8 mouse cellular contexts compared by ENCODE assay signal in genomic region chr2:35906174-35906798, GRCm38 (mm10).
DNase-seq lines count a peak whose midpoint lies in the region; ATAC-seq and TF ChIP-seq lines count a peak whose summit lies in the region.

No protein-coding gene starts in this region.

- no peak overlapping the region for H3K9ac ChIP-seq in MEL (ENCODE audit: control insufficient read depth, low read depth, low read length, poor library complexity, severe bottlenecking)
- no peak overlapping the region for H3K9ac ChIP-seq in forebrain, embryonic 13.5 days
- no peak overlapping the region for H3K9ac ChIP-seq in liver, embryonic 14.5 days (replicated peaks)
- H3K9ac ChIP-seq in neural tube, embryonic 13.5 days: no peak overlapping the region

- no peak for TF ChIP-seq POLR2A in MEL (IDR thresholded peaks at IDR 0.05; ENCODE audit: control insufficient read depth in 1 of 2, insufficient read depth in 1 of 2, low read depth in 1 of 2, low read length in 2 of 2, poor library complexity in 1 of 2)

- 22% methylated on average over 11 of the region's 11 CpGs for WGBS in forebrain, embryonic 13.5 days
- WGBS in liver, embryonic 14.5 days (ENCODE audit: insufficient replicate concordance): 12% methylated on average over 11 of the region's 11 CpGs
- 20% methylated on average over 11 of the region's 11 CpGs for WGBS in neural tube, embryonic 13.5 days

- intact Hi-C loops in heart, postnatal 10 days (cut with DNase I): loop anchor here (1.0 to 5.0 kb wide), 3 partner anchors 179 to 362 kb away; no protein-coding TSS in a partner anchor

- no peaks in the 10 kb centered on the region for H3K9me3 ChIP-seq in MEL (replicated peaks; ENCODE audit: insufficient read depth, low read length)
- H3K9me3 ChIP-seq in forebrain, embryonic 13.5 days (replicated peaks): no peaks in the 10 kb centered on the region; the same call in 1 of the 2 replicates
- H3K9me3 ChIP-seq in liver, embryonic 14.5 days (ENCODE audit: control insufficient read depth, low read length): no peaks in the 10 kb centered on the region
- no peaks in the 10 kb centered on the region for H3K9me3 ChIP-seq in neural tube, embryonic 13.5 days

- no peak overlapping the region for H3K27ac ChIP-seq in MEL (ENCODE audit: control insufficient read depth, low read depth, low read length)
- no peak overlapping the region for H3K27ac ChIP-seq in forebrain, embryonic 13.5 days
- no peak overlapping the region for H3K27ac ChIP-seq in liver, embryonic 14.5 days
- no peak overlapping the region; the same call in 1 of the 2 replicates for H3K27ac ChIP-seq in neural tube, embryonic 13.5 days (replicated peaks)

- peak; percentile 77 for DNase-seq in MEL (ENCODE audit: low read depth, low spot score)
- DNase-seq in heart, postnatal 10 days: peak; percentile 84 to 85
- DNase-seq in kidney, postnatal 25 days: peak; percentile 60 to 66
- peak; percentile 27 to 30 (median 28) for DNase-seq in liver, embryonic 14.5 days (ENCODE audit: low read depth in 3 of 3, low spot score in 3 of 3)
- DNase-seq in thymus, postnatal 0 days (ENCODE audit: low spot score): peak; percentile 75

- peak; percentile 70 for ATAC-seq in cerebellum, adult (ENCODE audit: insufficient number of reproducible peaks, low FRiP score, low TSS enrichment)
- ATAC-seq in forebrain, embryonic 13.5 days: peak; percentile 79
- ATAC-seq in liver, embryonic 14.5 days (ENCODE audit: insufficient read depth): no peak
- peak; percentile 73; the same call in 1 of the 2 replicates for ATAC-seq in neural tube, embryonic 13.5 days (ENCODE audit: low read depth)

- no peaks in the 10 kb centered on the region for H3K79me2 ChIP-seq in MEL (ENCODE audit: control insufficient read depth, insufficient read depth, low read length, poor library complexity)

- no peak overlapping the region for H3K4me2 ChIP-seq in forebrain, embryonic 13.5 days
- no peak overlapping the region for H3K4me2 ChIP-seq in liver, embryonic 14.5 days (ENCODE audit: low read depth)
- H3K4me2 ChIP-seq in neural tube, embryonic 13.5 days: no peak overlapping the region

- TF ChIP-seq CTCF in MEL (IDR thresholded peaks at IDR 0.05 in 2 of 3, conservative IDR thresholded peaks at IDR 0.05 in 1 of 3; ENCODE audit: control insufficient read depth in 1 of 3, insufficient read depth in 1 of 3, low read depth in 2 of 3, low read length in 3 of 3, poor library complexity in 1 of 3, severe bottlenecking in 1 of 3): peak; percentile 59 to 94 (median 80)
- peak; percentile 73 for TF ChIP-seq CTCF in liver, embryonic 14.5 days (IDR thresholded peaks at IDR 0.05; ENCODE audit: low read depth)

- H3K36me3 ChIP-seq in MEL (ENCODE audit: control insufficient read depth in 1 of 2, insufficient read depth in 2 of 2, low read length in 2 of 2): peaks cover 0 to 2% of the 10 kb centered on the region in 2 experiments; a peak in 1 of 4 replicates
- no peaks in the 10 kb centered on the region for H3K36me3 ChIP-seq in forebrain, embryonic 13.5 days (ENCODE audit: poor library complexity, severe bottlenecking)
- no peaks in the 10 kb centered on the region for H3K36me3 ChIP-seq in liver, embryonic 14.5 days (replicated peaks; ENCODE audit: control insufficient read depth, insufficient read depth, low read depth)
- no peaks in the 10 kb centered on the region for H3K36me3 ChIP-seq in neural tube, embryonic 13.5 days

- H3K4me1 ChIP-seq in MEL (ENCODE audit: control insufficient read depth in 1 of 2, insufficient read depth in 2 of 2, low read length in 2 of 2): 0 out of 4 replicates have a peak, but pooled peaks cover 0 to under 1% of the 10 kb centered on the region in 2 experiments
- H3K4me1 ChIP-seq in forebrain, embryonic 13.5 days: no peaks in the 10 kb centered on the region
- H3K4me1 ChIP-seq in liver, embryonic 14.5 days (replicated peaks; ENCODE audit: control insufficient read depth in 2 of 2, insufficient read depth in 2 of 2, low read length in 1 of 2): no peaks in the 10 kb centered on the region
- peaks cover 4% of the 10 kb centered on the region; the same call in 1 of the 2 replicates for H3K4me1 ChIP-seq in neural tube, embryonic 13.5 days (replicated peaks)

- H3K4me3 ChIP-seq in MEL (ENCODE audit: control insufficient read depth in 1 of 2, insufficient read depth in 1 of 2, low read depth in 2 of 2, low read length in 2 of 2): no peak overlapping the region
- no peak overlapping the region for H3K4me3 ChIP-seq in forebrain, embryonic 13.5 days
- H3K4me3 ChIP-seq in liver, embryonic 14.5 days (ENCODE audit: insufficient read depth in 1 of 2, low read depth in 2 of 2, low read length in 2 of 2): no peak overlapping the region
- H3K4me3 ChIP-seq in neural tube, embryonic 13.5 days: no peak overlapping the region

- peak; percentile 98 for TF ChIP-seq RAD21 in MEL (IDR thresholded peaks at IDR 0.05; ENCODE audit: low read depth, low read length)

- no peaks in the 10 kb centered on the region for H3K27me3 ChIP-seq in MEL (ENCODE audit: control insufficient read depth in 1 of 2, insufficient read depth in 2 of 2, low read length in 2 of 2)
- no peaks in the 10 kb centered on the region for H3K27me3 ChIP-seq in forebrain, embryonic 13.5 days
- H3K27me3 ChIP-seq in liver, embryonic 14.5 days (ENCODE audit: control insufficient read depth, insufficient read depth, low read length): no peaks in the 10 kb centered on the region
- no peaks in the 10 kb centered on the region for H3K27me3 ChIP-seq in neural tube, embryonic 13.5 days

- TF ChIP-seq EP300 in MEL (IDR thresholded peaks at IDR 0.05; ENCODE audit: low read depth in 1 of 2, low read length in 2 of 2): peak in 1 of 2 experiments; percentile 32; a peak in 1 of 4 replicates
- no peak for TF ChIP-seq EP300 in liver, embryonic 14.5 days (IDR thresholded peaks at IDR 0.05; ENCODE audit: low read depth)

TF ChIP-seq in MEL, 35 proteins besides CTCF, POLR2A, EP300 and RAD21:
- TF ChIP-seq GATA1 (IDR thresholded peaks at IDR 0.05; ENCODE audit: low read depth, low read length): peak; percentile 50; the same call in 1 of the 2 replicates
- no peak for TF ChIP-seq MEF2A (IDR thresholded peaks at IDR 0.05; ENCODE audit: extremely low read depth, insufficient replicate concordance, low read depth, low read length, poor library complexity, severe bottlenecking)
- TF ChIP-seq TCF12 (IDR thresholded peaks at IDR 0.05; ENCODE audit: low read depth, low read length): 0 out of 2 replicates have a peak, but pooled peaks have one; percentile 28
- peak; percentile 96 for TF ChIP-seq ZC3H11A (IDR thresholded peaks at IDR 0.05; ENCODE audit: low read depth, low read length)
- peak; percentile 98 for TF ChIP-seq SMC3 (IDR thresholded peaks at IDR 0.05; ENCODE audit: low read depth, low read length)

Comparison
In these comparisons a context has a peak if more than half of its experiments do, and no peak if none do; other contexts are left out.
1. DNase-seq: peak in every context shown above with its lines; median percentile 84 in heart, postnatal 10 days; 77 in MEL; 75 in thymus, postnatal 0 days; 63 in kidney, postnatal 25 days; 28 in liver, embryonic 14.5 days.